Mouse (Mus musculus) cerebellum, adult 2 months (tissue): ENCODE measurements at regions not wholly inside any gene's neighbourhood (a gene's known extent, or its start where the extent isn't known, plus 50 kb on each side); places are given as distances from the start of the nearest gene placed in this dataset.

ENCODE experiments used
- DNase-seq, 2 experiments: peaks; one replicate each; pipeline ENCODE4 v3.0.0; 2021
- H3K27ac ChIP-seq: fragments of 200-500 bp; 2 replicates; pipeline ENCODE4 v1.5.1; 2012; ENCODE audit warnings: low read length, control low read depth, inconsistent platforms; ENCODE audit not compliant: insufficient read depth
- H3K27me3 ChIP-seq: fragments of 200-500 bp; 2 replicates; pipeline ENCODE4 v1.6.1; 2012; ENCODE audit warnings: inconsistent platforms, mild to moderate bottlenecking, low read length, moderate library complexity; ENCODE audit not compliant: control insufficient read depth, insufficient read depth
- H3K4me1 ChIP-seq: fragments of 200-500 bp; 2 replicates; pipeline ENCODE4 v1.6.1; 2011; ENCODE audit warnings: low read length; ENCODE audit not compliant: control insufficient read depth, insufficient read depth
- H3K4me3 ChIP-seq: fragments of 200-500 bp; replicated peaks from 2 replicates; pipeline ENCODE3; 2011; ENCODE audit warnings: mild to moderate bottlenecking, low read depth, low read length, control low read depth; ENCODE audit not compliant: insufficient read depth
- CTCF ChIP-seq: fragments of 200-500 bp; IDR thresholded peaks from 2 replicates; pipeline ENCODE4 v1.5.1; 2011; ENCODE audit warnings: low read depth, mild to moderate bottlenecking, control low read depth, low read length, moderate library complexity, borderline replicate concordance; ENCODE audit not compliant: insufficient read depth
- POLR2A ChIP-seq: fragments of 200-500 bp; IDR thresholded peaks from 2 replicates; pipeline ENCODE4 v1.6.1; 2011; ENCODE audit warnings: low read length, control low read depth, borderline replicate concordance; ENCODE audit not compliant: insufficient read depth
- WGBS: fragments of 180-500 bp; shearing (Covaris S2); methylation state at CpG from one replicate; pipeline ENCODE4 v1.1.7; 2018; 5-methylcytosine and 5-hydroxymethylcytosine counted together

DNA sequence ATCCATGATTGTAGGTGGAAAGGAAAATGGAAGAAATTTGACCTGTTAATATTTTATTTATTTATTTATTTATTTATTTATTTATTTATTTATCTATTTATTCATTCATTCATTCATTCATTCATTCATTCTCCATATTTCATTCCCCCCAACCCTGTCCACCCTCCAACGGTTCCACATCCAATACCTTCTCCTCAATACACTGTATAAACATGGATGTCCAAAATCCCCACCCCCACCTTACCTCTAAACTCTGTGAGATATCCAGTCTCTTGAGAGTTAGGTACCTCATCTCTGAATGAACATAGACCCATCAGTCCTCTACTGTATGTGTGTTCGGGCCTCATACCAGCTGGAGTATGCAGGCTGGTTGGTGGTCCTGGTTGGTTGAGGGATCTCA, 212.2 kb downstream of the Cdh7 start:
- Histone ChIP-seq H3K27ac (no peak overlapping the region), H3K4me1 (no peaks in the 10 kb centered on the region), H3K27me3 (no peaks in the 10 kb centered on the region), H3K4me3 (no peak overlapping the region)
- TF ChIP-seq POLR2A (no peak), CTCF (no peak)
- WGBS = 88% methylated on average over 2 of the region's 2 CpGs
- DNase-seq = no peak

DNA sequence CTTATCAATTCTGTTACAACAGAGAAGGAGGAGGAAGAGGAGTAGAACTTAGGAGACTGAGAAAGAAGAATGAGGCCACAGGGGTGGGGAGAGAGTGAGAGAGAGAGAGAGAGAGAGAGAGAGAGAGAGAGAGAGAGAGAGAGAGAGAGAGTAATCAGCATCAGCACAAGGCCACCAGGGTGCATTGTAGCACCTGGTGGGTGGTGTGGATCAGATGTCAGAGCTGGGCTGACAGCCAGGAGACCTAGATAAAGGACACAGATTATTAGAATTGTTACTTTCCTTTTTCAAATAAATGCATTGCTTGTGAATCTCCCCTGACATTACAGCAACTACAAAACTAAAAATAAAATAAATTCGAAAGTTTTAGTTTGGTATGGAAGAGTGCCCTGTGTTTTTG, 233.7 kb downstream of the Cdh7 start:
- 52% methylated on average over 1 of the region's 1 CpGs for WGBS
- H3K4me1 ChIP-seq = peaks cover 5% of the 10 kb centered on the region
- H3K4me3 ChIP-seq = no peak overlapping the region
- DNase-seq = peak; percentile 11 to 21
- TF ChIP-seq POLR2A (no peak), CTCF (no peak)
- no peak overlapping the region for H3K27ac ChIP-seq
- H3K27me3 ChIP-seq = no peaks in the 10 kb centered on the region

GRCm38 (mm10) chr1:110246218-110246617, 264.0 kb downstream of the Cdh7 start:
- Histone ChIP-seq H3K4me3 (no peak overlapping the region), H3K4me1 (no peaks in the 10 kb centered on the region), H3K27ac (no peak overlapping the region), H3K27me3 (no peaks in the 10 kb centered on the region)
- DNase-seq = no peak
- WGBS = 80% methylated on average over 4 of the region's 4 CpGs
- TF ChIP-seq CTCF = no peak
- TF ChIP-seq POLR2A = no peak
